Mouse (Mus musculus) heart, embryonic 12.5 days (tissue): ENCODE results near the gene Ptgr2. TPM values are rescaled to one million over a fixed set of nuclear protein-coding genes. Genes with fewer than 3 reads are reported as not detected.

ENCODE experiments used
- ATAC-seq: fragments of 200-750 bp; cut with Nextera tagmentation; 2 replicates; pipeline ENCODE4 v1.8.0; 2017; ENCODE audit warnings: moderate TSS enrichment, moderate library complexity; ENCODE audit not compliant: insufficient number of reproducible peaks, low FRiP score
- H3K27ac ChIP-seq: fragments of 300-500 bp; sonication (generic); 2 replicates; pipeline ENCODE4 v1.5.1; 2016; ENCODE audit warnings: mild to moderate bottlenecking, moderate library complexity; ENCODE audit not compliant: poor library complexity, severe bottlenecking
- H3K27me3 ChIP-seq: fragments of 300-500 bp; sonication (generic); replicated peaks from 2 replicates; pipeline ENCODE4 v1.6.1; 2016; ENCODE audit warnings: mild to moderate bottlenecking, moderate library complexity
- H3K36me3 ChIP-seq: fragments of 300-500 bp; sonication (generic); 2 replicates; pipeline ENCODE4 v1.6.1; 2016; ENCODE audit warnings: mild to moderate bottlenecking, moderate library complexity
- H3K4me1 ChIP-seq: fragments of 300-500 bp; sonication (generic); replicated peaks from 2 replicates; pipeline ENCODE4 v1.6.1; 2016; ENCODE audit warnings: mild to moderate bottlenecking
- H3K4me2 ChIP-seq: fragments of 300-500 bp; sonication (generic); 2 replicates; pipeline ENCODE4 v1.6.1; 2016; ENCODE audit warnings: mild to moderate bottlenecking, moderate library complexity
- H3K4me3 ChIP-seq: fragments of 300-500 bp; sonication (generic); 2 replicates; pipeline ENCODE4 v1.5.1; 2016; ENCODE audit warnings: mild to moderate bottlenecking
- H3K9ac ChIP-seq: fragments of 300-500 bp; sonication (generic); 2 replicates; pipeline ENCODE4 v1.6.1; 2016; ENCODE audit warnings: mild to moderate bottlenecking, moderate library complexity
- H3K9me3 ChIP-seq: fragments of 300-500 bp; sonication (generic); replicated peaks from 2 replicates; pipeline ENCODE4 v1.6.1; 2016; ENCODE audit warnings: mild to moderate bottlenecking, moderate library complexity
- WGBS: fragments of 180-500 bp; shearing (Covaris S2); methylation state at CpG from one replicate; pipeline ENCODE4 v1.1.7; 2016; 5-methylcytosine and 5-hydroxymethylcytosine counted together
- polyA plus RNA-seq: library from polyadenylated mRNA; unstranded; fragments of >200 nt; fragmentation: Nextera tagmentation; extraction: Ambion mirVana; gene quantifications from 2 replicates; pipeline ENCODE4 v1.2.1, GENCODE M21; 2016

Gene Ptgr2
- polyA plus RNA-seq, 1 experiment from 2014 or later = 77.5 TPM

DNA sequence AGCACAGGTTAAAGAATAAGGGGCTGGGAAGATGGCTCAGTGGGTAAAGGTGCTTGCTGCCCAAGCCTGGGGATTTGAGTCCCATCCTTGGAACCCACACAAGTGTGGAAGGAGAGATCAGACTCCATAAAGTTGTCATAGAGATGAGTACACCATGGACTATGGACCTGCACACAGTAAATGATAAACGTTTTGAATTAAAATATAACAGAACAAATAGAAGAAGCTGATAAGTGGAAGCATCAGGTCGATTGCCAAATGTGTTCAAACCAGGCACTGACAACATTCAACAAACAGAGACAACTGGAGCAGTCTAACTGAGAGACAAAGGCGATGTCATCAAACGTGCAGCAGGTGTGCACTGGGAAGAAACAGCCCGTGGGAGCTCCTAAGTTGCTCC, 11.7 kb upstream of the Ptgr2 start:
- WGBS = 70% methylated on average over 5 of the region's 5 CpGs
- Histone ChIP-seq H3K4me3 (no peak overlapping the region), H3K36me3 (no peaks in the 10 kb centered on the region), H3K4me1 (no peaks in the 10 kb centered on the region), H3K27me3 (no peaks in the 10 kb centered on the region), H3K4me2 (no peak overlapping the region), H3K9ac (no peak overlapping the region), H3K9me3 (0 out of 2 replicates have a peak, but pooled peaks cover 8% of the 10 kb centered on the region), H3K27ac (no peak overlapping the region)
- ATAC-seq = no peak

DNA sequence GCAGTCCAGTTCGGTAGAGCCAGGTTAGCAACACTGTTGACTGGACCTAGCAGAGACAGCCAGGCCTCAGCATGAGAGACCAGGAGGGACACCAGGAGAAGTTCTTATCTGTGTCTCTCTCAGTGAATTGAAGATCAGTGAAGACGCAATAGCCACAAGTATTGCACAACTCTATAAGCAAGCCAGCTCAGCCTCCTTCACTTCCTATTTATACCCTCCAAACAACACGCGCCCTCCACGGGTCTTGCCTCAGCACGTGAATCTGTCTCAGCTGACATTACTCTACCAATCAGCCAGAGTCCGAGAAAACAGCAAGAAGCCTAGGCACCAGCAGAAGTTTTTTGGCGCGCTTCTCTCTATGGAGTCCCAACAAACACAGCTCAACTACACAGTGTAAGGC, 9.7 kb upstream of the Ptgr2 start:
- Histone ChIP-seq H3K36me3 (no peaks in the 10 kb centered on the region), H3K27ac (no peak overlapping the region), H3K4me3 (no peak overlapping the region), H3K4me2 (no peak overlapping the region), H3K27me3 (no peaks in the 10 kb centered on the region), H3K9ac (no peak overlapping the region), H3K4me1 (no peaks in the 10 kb centered on the region), H3K9me3 (0 out of 2 replicates have a peak, but pooled peaks cover 8% of the 10 kb centered on the region)
- 84% methylated on average over 9 of the region's 9 CpGs for WGBS
- no peak for ATAC-seq

DNA sequence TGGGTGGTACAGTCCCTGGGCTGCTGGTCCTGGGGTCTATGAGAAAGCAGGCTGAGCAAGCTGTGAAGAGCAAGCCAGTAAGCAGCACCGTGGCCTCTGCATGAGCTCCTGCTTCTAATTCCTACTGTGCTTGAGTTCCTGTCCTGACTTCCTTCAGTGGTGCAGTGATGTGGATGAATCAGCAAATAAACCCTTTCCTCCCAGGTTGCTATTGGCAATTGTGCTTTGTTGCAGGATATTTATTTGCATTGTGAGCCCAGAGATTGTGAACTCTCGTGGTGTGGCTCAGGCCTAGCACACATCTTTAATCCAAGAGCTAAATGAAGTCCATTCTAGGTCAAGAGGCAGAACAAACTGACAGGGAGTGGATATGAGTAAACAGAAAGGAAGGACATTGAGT, 8.7 kb upstream of the Ptgr2 start:
- no peaks in the 10 kb centered on the region for H3K4me1 ChIP-seq
- no peak overlapping the region for H3K4me3 ChIP-seq
- 75% methylated on average over 2 of the region's 2 CpGs for WGBS
- H3K36me3 ChIP-seq = no peaks in the 10 kb centered on the region
- no peaks in the 10 kb centered on the region for H3K27me3 ChIP-seq
- H3K9ac ChIP-seq = no peak overlapping the region
- no peak overlapping the region for H3K27ac ChIP-seq
- no peak for ATAC-seq
- no peak overlapping the region for H3K4me2 ChIP-seq
- 0 out of 2 replicates have a peak, but pooled peaks cover 8% of the 10 kb centered on the region for H3K9me3 ChIP-seq

DNA sequence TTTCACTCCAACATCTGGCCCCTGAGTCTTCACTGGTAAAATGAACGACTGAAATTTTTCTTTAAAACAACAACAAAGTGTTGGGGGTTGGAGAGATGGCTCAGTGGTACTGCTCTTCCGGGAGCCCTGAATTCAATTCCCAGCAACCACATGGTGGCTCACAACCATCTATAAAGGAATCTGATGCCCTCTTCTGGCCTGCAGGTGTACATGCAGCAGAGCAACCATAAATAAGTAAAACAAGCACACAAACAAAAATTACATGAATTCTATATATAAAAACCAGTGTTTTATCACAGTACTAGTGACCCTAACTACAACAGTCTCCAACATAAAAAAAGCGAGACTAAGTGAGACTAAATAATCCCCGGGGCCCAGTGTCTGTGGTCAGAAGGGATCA, 8.2 kb upstream of the Ptgr2 start:
- 81% methylated on average over 4 of the region's 4 CpGs for WGBS
- H3K27me3 ChIP-seq = no peaks in the 10 kb centered on the region
- H3K36me3 ChIP-seq = no peaks in the 10 kb centered on the region
- no peak overlapping the region for H3K27ac ChIP-seq
- no peak overlapping the region for H3K9ac ChIP-seq
- H3K4me3 ChIP-seq = no peak overlapping the region
- 0 out of 2 replicates have a peak, but pooled peaks cover 8% of the 10 kb centered on the region for H3K9me3 ChIP-seq
- no peak overlapping the region for H3K4me2 ChIP-seq
- no peak for ATAC-seq
- no peaks in the 10 kb centered on the region for H3K4me1 ChIP-seq

DNA sequence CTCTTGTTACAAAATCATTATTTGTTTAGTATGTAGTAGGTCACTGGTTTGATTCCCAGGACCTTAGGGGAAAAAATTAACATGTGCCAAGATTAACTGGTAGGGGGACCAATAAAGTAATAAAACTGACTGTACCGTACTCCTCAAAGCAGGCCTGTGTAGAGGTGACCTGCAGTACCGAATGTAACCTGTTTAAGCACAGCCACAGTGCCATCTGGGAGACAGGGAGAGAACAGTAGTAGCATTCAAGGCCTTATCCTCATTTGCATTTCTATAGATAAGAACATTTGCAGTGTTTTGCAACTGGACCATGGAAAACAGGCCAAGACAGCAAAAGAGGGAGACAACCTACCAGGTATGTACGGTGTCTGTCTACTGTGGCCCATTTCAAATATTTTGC, 7.2 kb upstream of the Ptgr2 start:
- H3K4me2 ChIP-seq = no peak overlapping the region
- H3K9ac ChIP-seq = no peak overlapping the region
- no peaks in the 10 kb centered on the region for H3K4me1 ChIP-seq
- no peak overlapping the region for H3K27ac ChIP-seq
- 0 out of 2 replicates have a peak, but pooled peaks cover 8% of the 10 kb centered on the region for H3K9me3 ChIP-seq
- H3K4me3 ChIP-seq = no peak overlapping the region
- H3K36me3 ChIP-seq = no peaks in the 10 kb centered on the region
- ATAC-seq = no peak
- 76% methylated on average over 3 of the region's 3 CpGs for WGBS
- no peaks in the 10 kb centered on the region for H3K27me3 ChIP-seq

DNA sequence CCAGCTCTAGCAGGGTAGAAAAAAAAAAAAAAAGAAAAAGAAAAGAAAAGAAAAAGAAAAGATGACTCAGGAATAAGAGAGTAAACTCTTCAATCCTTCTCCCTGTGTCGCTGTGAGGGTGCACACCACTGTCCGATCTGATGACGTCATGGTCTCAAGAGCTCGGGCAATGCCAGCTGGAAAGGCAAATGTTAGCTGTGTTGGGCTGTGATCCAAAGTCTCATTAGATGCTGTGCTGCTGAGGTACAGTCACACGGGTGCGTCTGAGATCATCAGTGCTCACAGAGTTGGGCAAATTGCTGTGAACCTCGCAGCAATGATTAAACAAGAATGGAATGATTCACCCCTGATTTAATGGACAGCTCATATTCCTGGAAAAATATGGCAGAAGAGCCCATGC, 6.1 kb upstream of the Ptgr2 start:
- H3K36me3 ChIP-seq = no peaks in the 10 kb centered on the region
- no peak overlapping the region for H3K27ac ChIP-seq
- 72% methylated on average over 7 of the region's 7 CpGs for WGBS
- no peaks in the 10 kb centered on the region for H3K27me3 ChIP-seq
- H3K9ac ChIP-seq = no peak overlapping the region
- H3K9me3 ChIP-seq = 0 out of 2 replicates have a peak, but pooled peaks cover 8% of the 10 kb centered on the region
- H3K4me2 ChIP-seq = no peak overlapping the region
- ATAC-seq = no peak
- no peaks in the 10 kb centered on the region for H3K4me1 ChIP-seq
- H3K4me3 ChIP-seq = no peak overlapping the region

DNA sequence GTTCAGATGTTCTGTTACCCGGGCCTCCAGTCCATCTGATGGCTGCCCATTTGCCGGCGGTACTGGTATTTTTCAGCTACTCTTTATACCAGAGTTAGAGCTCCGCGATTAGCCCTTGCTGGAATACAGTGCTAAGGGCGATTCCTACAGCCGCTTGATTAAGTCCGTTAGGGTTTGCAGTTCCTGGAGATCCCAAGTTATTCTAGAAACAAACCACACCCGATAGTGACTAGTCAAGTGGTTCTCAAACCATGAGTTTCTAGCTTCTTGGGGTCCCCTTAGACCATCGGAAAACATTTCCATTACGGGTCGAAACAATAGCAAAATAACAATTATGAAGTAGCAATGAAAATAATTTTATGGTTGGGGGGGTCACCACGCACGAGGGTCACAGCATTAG, 641 bp upstream of the Ptgr2 start:
- WGBS = 71% methylated on average over 14 of the region's 14 CpGs
- peaks cover 13% of the 10 kb centered on the region; the same call in 1 of the 2 replicates for H3K4me1 ChIP-seq
- no peak overlapping the region for H3K27ac ChIP-seq
- no peaks in the 10 kb centered on the region for H3K27me3 ChIP-seq
- peak overlapping the region; percentile 71 for H3K4me2 ChIP-seq
- no peak for ATAC-seq
- peak overlapping the region; percentile 59 for H3K4me3 ChIP-seq
- H3K9me3 ChIP-seq = no peaks in the 10 kb centered on the region
- H3K36me3 ChIP-seq = peaks cover 4% of the 10 kb centered on the region; the same call in 1 of the 2 replicates
- H3K9ac ChIP-seq = peak overlapping the region; percentile 74

DNA sequence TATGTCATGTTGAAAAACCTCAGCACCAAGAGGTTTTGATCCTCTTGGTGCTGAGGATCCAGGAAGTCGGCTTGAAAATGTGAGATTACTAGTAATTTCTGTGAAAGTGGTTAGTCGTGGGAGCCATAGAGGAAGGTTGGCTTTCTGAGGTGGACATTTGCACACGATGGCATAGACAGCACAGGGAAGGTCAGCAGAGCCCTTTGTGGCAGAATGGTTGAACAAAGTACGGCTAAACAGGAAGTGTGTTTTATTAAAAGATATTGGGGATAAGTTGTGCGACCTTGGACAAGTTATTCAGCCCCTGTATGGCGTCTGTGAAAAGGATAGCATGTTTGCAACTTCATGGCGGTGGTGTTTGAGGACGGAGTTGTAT, 549 bp downstream of the Ptgr2 start:
- peak overlapping the region; percentile 59 for H3K4me3 ChIP-seq
- H3K4me1 ChIP-seq = peaks cover 13% of the 10 kb centered on the region; the same call in 1 of the 2 replicates
- ATAC-seq = no peak
- H3K36me3 ChIP-seq = peaks cover 8% of the 10 kb centered on the region; the same call in 1 of the 2 replicates
- peak overlapping the region; percentile 71 for H3K27ac ChIP-seq
- no peaks in the 10 kb centered on the region for H3K9me3 ChIP-seq
- peak overlapping the region; percentile 59 for H3K9ac ChIP-seq
- no peaks in the 10 kb centered on the region for H3K27me3 ChIP-seq
- WGBS = 25% methylated on average over 8 of the region's 8 CpGs
- peak overlapping the region; percentile 71 for H3K4me2 ChIP-seq

DNA sequence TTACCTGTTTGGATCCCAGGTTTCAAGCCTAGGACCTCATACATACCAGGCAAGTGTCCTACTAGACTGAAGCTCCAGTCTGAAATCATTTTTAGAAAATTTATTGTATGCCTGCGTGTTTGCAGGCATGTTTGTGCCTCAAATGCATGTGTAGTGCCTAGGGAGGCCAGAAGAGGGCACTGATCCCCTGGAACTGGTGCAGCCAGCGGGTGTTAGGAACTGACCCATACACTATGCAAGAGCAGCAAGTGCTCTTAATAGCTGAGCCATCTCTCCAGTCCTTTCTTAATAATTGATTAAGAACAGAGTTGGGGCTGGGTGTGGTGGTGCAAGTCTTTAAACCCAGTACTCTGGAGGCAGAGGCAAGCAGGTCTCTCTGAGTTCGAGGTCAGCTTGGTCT, 3.4 kb downstream of the Ptgr2 start:
- H3K9me3 ChIP-seq = no peaks in the 10 kb centered on the region
- H3K9ac ChIP-seq = no peak overlapping the region
- WGBS = 57% methylated on average over 3 of the region's 3 CpGs

DNA sequence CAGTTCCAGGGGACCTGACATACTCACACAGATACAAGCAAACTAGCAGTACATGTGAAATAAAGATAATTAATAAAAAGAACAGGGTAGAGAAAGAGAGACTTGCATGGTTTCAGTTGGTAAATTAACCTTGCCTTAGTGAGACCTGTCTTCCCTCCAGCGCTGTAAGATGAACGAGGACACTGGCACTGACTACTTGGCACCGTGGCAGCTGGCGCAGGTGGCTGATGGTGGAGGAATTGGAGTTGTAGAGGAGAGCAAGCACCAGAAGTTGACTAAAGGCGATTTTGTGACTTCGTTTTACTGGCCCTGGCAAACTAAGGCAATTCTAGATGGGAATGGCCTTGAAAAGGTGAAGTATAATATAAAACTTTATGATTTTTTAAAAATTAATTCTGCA, 12.8 kb downstream of the Ptgr2 start:
- Histone ChIP-seq H3K36me3 (peaks cover 81% of the 10 kb centered on the region), H3K27ac (no peak overlapping the region), H3K4me3 (no peak overlapping the region), H3K27me3 (no peaks in the 10 kb centered on the region), H3K4me2 (no peak overlapping the region), H3K9ac (no peak overlapping the region), H3K4me1 (no peaks in the 10 kb centered on the region), H3K9me3 (no peaks in the 10 kb centered on the region)
- ATAC-seq = no peak
- 94% methylated on average over 6 of the region's 6 CpGs for WGBS

More for the DNA sequence above, 3.4 kb downstream of the Ptgr2 start:
- Histone ChIP-seq H3K27ac (no peak overlapping the region), H3K36me3 (peaks cover 17% of the 10 kb centered on the region), H3K27me3 (no peaks in the 10 kb centered on the region), H3K4me1 (peaks cover 13% of the 10 kb centered on the region; the same call in 1 of the 2 replicates), H3K4me3 (no peak overlapping the region), H3K4me2 (no peak overlapping the region)
- no peak for ATAC-seq

DNA sequence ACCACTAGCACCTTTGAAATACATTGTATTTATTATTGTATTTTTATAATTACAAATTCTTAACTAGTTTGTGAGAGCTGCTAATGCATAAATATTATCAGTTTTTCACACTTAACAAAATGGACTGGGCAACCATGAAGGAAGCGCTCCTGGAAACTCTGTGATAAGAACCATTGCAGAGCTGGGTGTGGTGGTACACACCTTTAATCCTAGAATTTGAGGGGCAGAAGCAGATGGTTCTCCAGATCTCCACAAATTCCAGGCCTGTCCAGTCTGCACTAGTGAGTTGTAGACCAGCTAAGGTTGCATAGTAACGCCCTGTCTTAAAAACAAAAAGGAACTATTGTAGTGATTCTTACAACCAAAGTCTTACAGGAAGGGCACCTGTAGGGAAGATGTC, 14.2 kb downstream of the Ptgr2 start:
- no peak overlapping the region for H3K4me3 ChIP-seq
- no peak overlapping the region for H3K9ac ChIP-seq
- H3K27ac ChIP-seq = no peak overlapping the region
- H3K27me3 ChIP-seq = no peaks in the 10 kb centered on the region
- no peak overlapping the region for H3K4me2 ChIP-seq
- peaks cover 78% of the 10 kb centered on the region for H3K36me3 ChIP-seq
- WGBS = 89% methylated on average over 2 of the region's 2 CpGs
- H3K9me3 ChIP-seq = no peaks in the 10 kb centered on the region
- H3K4me1 ChIP-seq = no peaks in the 10 kb centered on the region
- no peak for ATAC-seq

DNA sequence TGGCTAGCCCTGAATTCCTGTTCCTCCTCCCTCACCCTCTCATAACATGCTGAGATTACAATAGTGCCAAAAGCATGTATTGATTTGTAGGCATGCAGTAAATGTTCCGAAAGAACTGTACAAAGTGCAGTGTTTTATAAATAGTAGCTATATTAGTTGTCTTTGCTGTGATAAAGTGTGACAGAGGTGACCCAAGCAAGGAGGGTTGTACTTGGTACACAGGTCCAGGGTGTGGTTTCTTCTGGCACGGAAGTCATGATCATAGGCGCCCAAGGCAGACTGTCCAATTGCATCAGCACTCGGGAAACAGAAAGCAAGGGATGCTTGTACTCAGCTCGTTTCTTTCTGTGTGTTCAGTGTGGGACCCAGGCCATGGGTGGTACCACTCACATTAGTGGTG, 19.1 kb downstream of the Ptgr2 start:
- Histone ChIP-seq H3K9me3 (no peaks in the 10 kb centered on the region), H3K9ac (no peak overlapping the region), H3K36me3 (peaks cover 76% of the 10 kb centered on the region), H3K27ac (no peak overlapping the region), H3K4me2 (no peak overlapping the region), H3K4me3 (no peak overlapping the region), H3K27me3 (no peaks in the 10 kb centered on the region), H3K4me1 (no peaks in the 10 kb centered on the region)
- ATAC-seq = no peak
- WGBS = 88% methylated on average over 5 of the region's 5 CpGs
